Mouse (Mus musculus): ENCODE measurements around the gene Gm17334. TPM values are rescaled to one million over a fixed set of nuclear protein-coding genes. Genes with fewer than 3 reads are reported as not detected.

Gene Gm17334
- polyA plus RNA-seq, 1 experiment from 2014 or later: not detected

DNA sequence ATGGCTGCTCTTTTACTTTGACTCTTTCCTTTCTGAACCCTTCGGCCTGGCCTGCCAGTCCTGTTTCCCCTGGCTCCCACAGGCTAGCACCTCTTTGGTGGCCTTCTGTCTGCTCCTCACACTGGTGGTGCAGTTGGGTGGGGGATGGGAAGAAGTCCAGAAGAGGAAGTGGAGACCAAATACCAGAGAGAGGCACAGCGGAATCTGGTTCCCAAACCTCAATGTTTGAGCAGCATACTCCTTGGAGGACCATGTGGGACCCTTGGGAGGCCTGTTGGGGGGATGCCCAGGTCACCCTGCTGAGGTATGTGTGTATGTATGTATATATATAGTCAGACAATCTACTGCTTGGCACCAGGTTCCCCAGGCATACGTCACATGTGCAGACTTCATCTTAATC, 21.0 kb upstream of the Gm17334 start:
- no peaks in the 10 kb centered on the region for H3K9me3 ChIP-seq (replicated peaks)
- no peak for DNase-seq (ENCODE audit: low spot score)
- H3K4me3 ChIP-seq: no peak overlapping the region
- H3K4me1 ChIP-seq: peaks cover 48% of the 10 kb centered on the region
- WGBS: 79% methylated on average over 3 of the region's 3 CpGs
- H3K27me3 ChIP-seq (ENCODE audit: low read depth, poor library complexity, severe bottlenecking): no peaks in the 10 kb centered on the region
- H3K27ac ChIP-seq (replicated peaks): no peak overlapping the region
- H3K36me3 ChIP-seq: no peaks in the 10 kb centered on the region

DNA sequence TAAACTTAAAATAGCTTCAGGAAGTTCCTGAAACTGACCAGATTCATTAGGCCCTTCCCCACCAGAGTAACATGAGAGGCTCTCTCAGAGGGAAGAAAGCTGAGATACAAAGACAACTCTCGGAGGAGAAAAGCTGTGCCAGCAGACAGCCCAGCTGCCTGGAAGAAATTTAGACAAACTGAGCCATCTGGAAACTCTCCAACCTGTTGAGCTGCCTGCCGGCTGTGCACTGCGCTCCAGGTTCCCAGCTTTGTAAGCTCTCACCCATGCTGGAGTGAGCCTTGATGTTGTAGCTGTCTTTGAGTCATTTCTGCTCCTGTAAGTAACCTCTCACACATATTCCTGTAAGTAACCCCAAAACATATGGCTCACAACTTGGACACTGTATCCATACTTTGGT, 20.0 kb upstream of the Gm17334 start:
- H3K36me3 ChIP-seq: no peaks in the 10 kb centered on the region
- H3K9me3 ChIP-seq (replicated peaks): no peaks in the 10 kb centered on the region
- H3K4me1 ChIP-seq: peaks cover 56% of the 10 kb centered on the region
- 83% methylated on average over 3 of the region's 3 CpGs for WGBS
- no peak overlapping the region for H3K4me3 ChIP-seq
- no peak overlapping the region for H3K27ac ChIP-seq (replicated peaks)
- no peak for DNase-seq (ENCODE audit: low spot score)
- no peaks in the 10 kb centered on the region for H3K27me3 ChIP-seq (ENCODE audit: low read depth, poor library complexity, severe bottlenecking)

DNA sequence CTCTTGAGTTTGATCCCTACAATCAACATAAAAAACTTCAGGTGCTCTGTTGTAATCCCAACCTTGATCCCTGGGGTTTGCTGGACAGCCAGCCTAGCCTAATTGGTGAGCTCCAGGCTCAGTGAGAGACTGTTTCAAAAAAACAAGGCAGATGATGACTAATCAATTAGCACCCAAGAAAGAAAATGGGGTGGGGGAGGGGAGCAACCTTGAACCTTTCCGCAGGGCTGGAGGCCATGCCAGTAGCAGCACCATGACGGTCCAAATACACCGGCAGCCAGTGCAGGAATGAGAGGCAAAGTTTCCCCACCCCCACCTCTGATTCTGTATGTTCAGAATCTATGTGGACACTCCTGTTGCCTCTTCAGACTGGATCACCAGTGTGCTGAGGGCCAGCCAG, 16.3 kb upstream of the Gm17334 start:
- no peak overlapping the region for H3K27ac ChIP-seq (replicated peaks)
- no peaks in the 10 kb centered on the region for H3K9me3 ChIP-seq (replicated peaks)
- H3K27me3 ChIP-seq (ENCODE audit: low read depth, poor library complexity, severe bottlenecking): no peaks in the 10 kb centered on the region
- 87% methylated on average over 3 of the region's 3 CpGs for WGBS
- no peak for DNase-seq (ENCODE audit: low spot score)
- H3K4me3 ChIP-seq: no peak overlapping the region
- H3K36me3 ChIP-seq: no peaks in the 10 kb centered on the region
- peaks cover 23% of the 10 kb centered on the region for H3K4me1 ChIP-seq

DNA sequence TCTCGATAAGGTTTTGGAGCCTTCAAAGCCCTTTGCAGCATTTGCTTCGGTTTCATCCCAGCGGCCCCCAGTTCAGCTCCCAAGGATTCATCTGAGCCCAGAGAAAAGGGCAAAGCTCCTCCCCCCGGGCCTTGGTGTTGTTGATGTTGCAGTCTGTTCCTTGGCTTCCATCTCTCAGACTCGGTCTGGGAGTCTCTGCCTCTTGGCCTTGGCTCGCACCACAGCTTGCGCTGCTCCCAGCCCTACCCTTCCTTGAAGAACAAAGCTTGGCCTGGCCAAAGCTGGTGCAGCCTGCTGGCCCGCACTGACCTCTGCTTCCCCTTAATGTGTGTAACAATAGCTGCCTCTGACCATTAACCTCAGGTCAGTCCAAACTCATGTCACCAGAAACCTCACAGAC, 15.2 kb upstream of the Gm17334 start:
- no peaks in the 10 kb centered on the region for H3K36me3 ChIP-seq
- H3K9me3 ChIP-seq (replicated peaks): no peaks in the 10 kb centered on the region
- peaks cover 25% of the 10 kb centered on the region for H3K4me1 ChIP-seq
- peak overlapping the region; percentile 46; the same call in 1 of the 2 replicates for H3K27ac ChIP-seq (replicated peaks)
- H3K4me3 ChIP-seq: no peak overlapping the region
- no peaks in the 10 kb centered on the region for H3K27me3 ChIP-seq (ENCODE audit: low read depth, poor library complexity, severe bottlenecking)
- 61% methylated on average over 8 of the region's 8 CpGs for WGBS
- peak; percentile 25 for DNase-seq (ENCODE audit: low spot score)

DNA sequence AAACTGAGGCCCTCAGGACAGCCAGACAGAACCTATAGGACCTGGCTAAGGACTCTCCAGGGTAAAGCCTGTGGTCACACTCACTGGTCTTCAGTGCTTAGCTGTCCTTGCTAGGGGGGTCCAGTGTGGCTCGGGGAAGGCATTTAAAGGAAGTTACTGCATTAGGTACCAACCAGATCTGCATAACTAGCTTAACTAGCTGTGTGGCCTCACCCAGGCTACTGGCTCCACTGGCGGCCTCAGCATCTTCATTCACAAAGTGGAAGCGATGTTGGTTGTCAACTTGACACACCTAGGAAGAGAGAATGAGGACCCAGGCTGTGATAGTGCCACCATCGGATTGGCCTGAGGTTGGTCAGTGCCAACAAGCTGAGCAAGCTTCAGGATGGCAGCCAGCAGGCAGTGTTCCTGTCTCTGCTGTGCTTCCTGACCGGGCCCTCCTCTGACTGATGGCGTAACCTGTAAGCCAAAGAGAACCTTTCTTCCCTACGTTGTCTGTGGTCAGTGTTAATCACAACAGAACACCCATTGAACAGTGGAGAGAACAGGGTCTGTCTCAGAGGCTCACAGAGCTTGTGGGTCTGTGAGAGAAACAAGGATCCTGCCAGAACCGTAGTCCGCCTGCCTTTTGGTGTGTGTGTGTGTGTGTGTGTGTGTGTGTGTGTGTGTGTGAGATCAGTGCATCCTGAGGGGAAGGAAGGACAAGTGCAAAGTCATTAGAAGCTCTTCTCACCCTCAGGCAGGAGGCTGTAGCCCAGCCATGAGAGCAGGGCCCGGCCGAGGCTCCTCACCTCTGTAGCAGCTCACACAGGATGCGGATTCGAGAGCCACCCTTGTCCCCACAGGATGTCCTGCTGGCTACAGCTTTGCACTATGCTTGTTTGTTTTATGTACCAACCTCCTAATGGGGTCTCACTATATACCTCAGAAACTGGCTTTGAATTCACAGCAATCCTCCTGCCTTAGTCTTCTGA, 13.4 kb upstream of the Gm17334 start:
- Histone ChIP-seq H3K27ac (replicated peaks) (no peak overlapping the region), H3K4me3 (no peak overlapping the region), H3K36me3 (no peaks in the 10 kb centered on the region), H3K4me1 (peaks cover 25% of the 10 kb centered on the region), H3K9me3 (replicated peaks) (no peaks in the 10 kb centered on the region), H3K27me3 (ENCODE audit: low read depth, poor library complexity, severe bottlenecking) (no peaks in the 10 kb centered on the region)
- WGBS: 88% methylated on average over 13 of the region's 13 CpGs
- DNase-seq (ENCODE audit: low spot score): no peak

DNA sequence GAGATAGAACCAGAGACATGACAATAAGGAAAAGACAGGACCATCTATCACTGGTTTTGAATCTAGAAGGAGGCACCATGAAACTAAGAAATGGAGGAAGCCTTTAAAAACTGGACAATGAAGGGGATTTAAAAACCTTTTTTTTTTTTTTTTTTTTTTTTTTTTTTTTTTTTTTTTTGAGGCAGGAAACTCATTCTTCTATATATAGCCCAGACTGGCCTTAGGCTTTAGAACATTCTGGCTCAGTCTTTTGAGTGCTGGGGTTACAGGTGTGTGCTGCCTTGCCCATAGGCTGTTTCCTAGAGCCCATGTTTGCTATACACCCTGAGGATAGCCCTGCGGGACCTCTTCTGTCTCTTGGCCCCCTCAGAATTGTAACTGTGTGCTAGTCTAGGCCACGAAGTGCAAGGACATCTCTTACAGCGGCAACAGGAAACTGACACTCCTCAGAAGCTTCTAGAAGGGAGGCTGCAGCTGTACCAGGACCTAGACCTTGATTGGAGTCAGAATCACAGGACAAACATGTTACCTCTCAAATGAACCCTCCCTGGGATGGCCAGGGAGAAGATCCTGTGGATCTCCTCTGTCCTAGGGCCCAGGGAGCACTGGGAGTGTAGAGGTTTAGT, 12.4 kb upstream of the Gm17334 start:
- H3K9me3 ChIP-seq (replicated peaks): no peaks in the 10 kb centered on the region
- H3K4me3 ChIP-seq: no peak overlapping the region
- no peaks in the 10 kb centered on the region for H3K27me3 ChIP-seq (ENCODE audit: low read depth, poor library complexity, severe bottlenecking)
- H3K36me3 ChIP-seq: no peaks in the 10 kb centered on the region
- WGBS: 86% methylated on average over 3 of the region's 3 CpGs
- H3K4me1 ChIP-seq: peaks cover 25% of the 10 kb centered on the region
- H3K27ac ChIP-seq (replicated peaks): no peak overlapping the region
- no peak for DNase-seq (ENCODE audit: low spot score)

DNA sequence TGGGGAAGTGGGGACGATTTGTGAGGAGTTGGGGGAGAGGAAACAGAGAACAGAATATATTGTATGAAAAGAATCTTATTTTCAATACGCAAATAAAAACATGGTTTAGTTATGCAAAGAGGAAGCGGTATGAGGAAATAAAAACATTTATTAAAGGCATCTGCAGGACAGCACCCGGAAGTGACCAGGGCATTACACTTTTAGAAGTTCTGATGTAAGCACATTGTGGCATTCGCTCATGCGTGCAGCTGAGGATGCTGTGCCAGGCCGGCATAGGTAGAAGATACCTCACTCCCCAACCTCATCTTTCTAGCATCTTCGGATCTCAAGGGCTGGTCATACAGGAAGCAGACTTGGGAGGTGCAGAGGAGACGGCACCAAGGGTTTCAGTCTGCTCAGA, 10.3 kb upstream of the Gm17334 start:
- no peak for DNase-seq (ENCODE audit: low spot score)
- 90% methylated on average over 9 of the region's 9 CpGs for WGBS
- no peak overlapping the region for H3K27ac ChIP-seq (replicated peaks)
- H3K9me3 ChIP-seq (replicated peaks): no peaks in the 10 kb centered on the region
- H3K4me3 ChIP-seq: no peak overlapping the region
- no peaks in the 10 kb centered on the region for H3K27me3 ChIP-seq (ENCODE audit: low read depth, poor library complexity, severe bottlenecking)
- H3K36me3 ChIP-seq: no peaks in the 10 kb centered on the region
- peaks cover 12% of the 10 kb centered on the region for H3K4me1 ChIP-seq

DNA sequence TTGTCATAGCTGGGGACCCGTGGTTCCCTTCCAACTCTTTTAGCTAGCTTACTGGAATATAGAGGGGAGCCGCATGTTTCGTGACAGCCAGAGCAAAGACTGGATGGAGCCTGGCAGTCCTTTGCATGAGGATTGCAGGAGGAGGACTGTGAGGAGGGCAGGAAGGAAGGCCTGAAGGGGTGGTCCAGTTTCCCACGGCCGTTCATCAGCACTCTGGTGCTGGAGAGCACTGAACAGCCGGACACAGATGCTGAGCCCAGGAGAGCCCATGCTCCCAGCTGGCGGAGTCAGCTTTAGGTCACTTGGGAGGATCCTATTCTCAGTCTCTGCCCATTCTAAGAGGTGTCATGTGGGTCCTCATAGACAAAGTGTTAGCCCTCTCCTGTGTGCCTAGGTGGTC, 9.0 kb upstream of the Gm17334 start:
- Histone ChIP-seq H3K4me1 (peaks cover 6% of the 10 kb centered on the region; the same call in 1 of the 2 replicates), H3K4me3 (no peak overlapping the region), H3K36me3 (no peaks in the 10 kb centered on the region), H3K27me3 (ENCODE audit: low read depth, poor library complexity, severe bottlenecking) (no peaks in the 10 kb centered on the region), H3K27ac (replicated peaks) (no peak overlapping the region), H3K9me3 (replicated peaks) (no peaks in the 10 kb centered on the region)
- DNase-seq (ENCODE audit: low spot score): no peak
- WGBS: 96% methylated on average over 7 of the region's 7 CpGs

DNA sequence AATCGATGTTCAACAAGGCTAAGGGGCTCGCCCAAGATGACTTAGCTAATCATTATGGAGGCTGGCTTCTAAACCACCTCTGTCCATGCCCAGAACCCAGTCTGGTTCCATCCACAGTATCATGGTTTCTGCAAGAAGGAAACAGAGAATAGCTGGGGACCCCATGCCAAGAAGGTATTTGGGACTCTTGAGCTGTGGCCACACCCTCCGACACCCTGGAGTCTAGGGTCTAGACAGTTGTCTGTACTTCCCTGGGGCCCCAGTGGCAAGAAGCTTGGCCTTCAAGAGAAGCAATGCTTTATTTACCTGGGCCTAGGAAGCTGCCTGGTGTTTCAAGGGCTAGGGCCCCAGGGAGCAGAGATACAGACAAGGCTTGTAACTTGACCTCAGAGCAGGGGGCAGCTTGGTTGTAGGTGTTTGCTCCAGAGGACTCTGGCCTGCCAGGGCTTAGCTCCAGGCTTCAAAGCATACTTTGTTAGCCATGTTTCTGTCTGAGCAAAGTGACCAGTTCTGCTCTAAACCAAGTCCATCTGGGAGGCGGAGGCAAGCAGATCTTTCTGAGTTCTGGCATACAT, 8.3 kb upstream of the Gm17334 start:
- peaks cover 6% of the 10 kb centered on the region; the same call in 1 of the 2 replicates for H3K4me1 ChIP-seq
- H3K9me3 ChIP-seq (replicated peaks): no peaks in the 10 kb centered on the region
- no peak for DNase-seq (ENCODE audit: low spot score)
- H3K27ac ChIP-seq (replicated peaks): no peak overlapping the region
- no peaks in the 10 kb centered on the region for H3K27me3 ChIP-seq (ENCODE audit: low read depth, poor library complexity, severe bottlenecking)
- no peak overlapping the region for H3K4me3 ChIP-seq
- H3K36me3 ChIP-seq: no peaks in the 10 kb centered on the region
- WGBS: 90% methylated on average over 4 of the region's 4 CpGs

DNA sequence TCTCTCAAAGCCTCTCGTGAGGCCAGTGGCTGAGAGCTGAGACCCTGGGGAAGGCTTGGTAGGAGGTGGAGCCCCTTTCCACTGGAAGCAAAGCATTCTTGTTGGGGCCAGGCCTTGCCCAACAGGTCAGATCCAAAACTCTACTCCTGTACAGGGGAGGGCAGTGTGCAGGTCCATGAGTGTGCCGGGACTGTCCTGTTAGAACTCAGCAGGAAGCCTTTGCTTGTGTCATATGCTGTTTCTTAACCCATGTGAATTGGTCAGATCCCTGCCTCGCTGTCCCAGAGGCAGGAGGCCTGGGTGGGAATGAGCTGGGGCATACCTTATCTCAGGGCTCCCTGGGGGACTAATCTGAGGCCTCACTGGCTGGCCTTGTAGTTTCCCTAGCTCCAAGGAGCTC, 7.3 kb upstream of the Gm17334 start:
- no peaks in the 10 kb centered on the region for H3K27me3 ChIP-seq (ENCODE audit: low read depth, poor library complexity, severe bottlenecking)
- WGBS: 62% methylated on average over 3 of the region's 3 CpGs
- no peaks in the 10 kb centered on the region for H3K9me3 ChIP-seq (replicated peaks)
- DNase-seq (ENCODE audit: low spot score): no peak
- no peaks in the 10 kb centered on the region for H3K36me3 ChIP-seq
- no peak overlapping the region for H3K27ac ChIP-seq (replicated peaks)
- no peak overlapping the region for H3K4me3 ChIP-seq
- peaks cover 6% of the 10 kb centered on the region; the same call in 1 of the 2 replicates for H3K4me1 ChIP-seq

DNA sequence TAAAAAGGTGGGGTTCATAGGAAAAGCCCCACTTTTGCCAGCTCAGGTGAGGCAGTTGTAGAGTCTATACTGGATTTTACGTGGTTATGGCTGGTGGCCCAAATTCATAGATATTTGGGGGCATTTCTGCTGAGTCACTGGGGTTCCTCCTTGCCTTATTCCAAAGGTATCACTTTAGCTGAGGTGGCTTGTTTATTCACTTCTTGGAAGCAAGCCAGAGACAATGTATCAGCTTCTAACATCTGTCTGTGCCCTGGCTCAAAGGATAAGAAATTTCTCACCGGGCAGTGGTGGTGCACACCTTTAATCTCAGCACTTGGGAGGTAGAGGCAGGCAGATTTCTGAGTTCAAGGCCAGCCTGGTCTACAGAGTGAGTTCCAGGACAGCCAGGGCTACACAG, 6.8 kb upstream of the Gm17334 start:
- WGBS: 93% methylated on average over 2 of the region's 2 CpGs
- peaks cover 6% of the 10 kb centered on the region; the same call in 1 of the 2 replicates for H3K4me1 ChIP-seq
- H3K9me3 ChIP-seq (replicated peaks): no peaks in the 10 kb centered on the region
- H3K27ac ChIP-seq (replicated peaks): no peak overlapping the region
- no peak for DNase-seq (ENCODE audit: low spot score)
- no peaks in the 10 kb centered on the region for H3K27me3 ChIP-seq (ENCODE audit: low read depth, poor library complexity, severe bottlenecking)
- H3K4me3 ChIP-seq: no peak overlapping the region
- no peaks in the 10 kb centered on the region for H3K36me3 ChIP-seq

DNA sequence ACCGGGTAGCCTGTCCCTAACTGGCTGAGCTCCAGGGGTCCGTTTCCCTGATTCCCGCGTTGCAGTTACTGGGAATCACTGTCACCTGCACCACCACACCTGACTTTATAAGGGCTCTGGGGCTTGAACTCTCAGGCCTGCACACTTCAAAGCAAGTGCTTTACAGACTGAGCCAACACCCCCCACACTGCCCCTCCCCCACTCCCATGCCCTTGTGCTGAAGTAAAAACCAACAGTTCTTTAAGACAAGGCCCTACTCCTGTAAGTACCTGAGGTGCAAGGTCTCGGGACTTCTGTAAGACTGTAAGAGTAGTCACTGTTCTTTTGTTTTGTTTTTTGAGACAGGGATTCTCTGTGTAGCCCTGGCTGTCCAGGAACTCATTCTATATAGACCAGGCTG, 5.5 kb upstream of the Gm17334 start:
- WGBS: 85% methylated on average over 5 of the region's 5 CpGs
- H3K4me3 ChIP-seq: no peak overlapping the region

DNA sequence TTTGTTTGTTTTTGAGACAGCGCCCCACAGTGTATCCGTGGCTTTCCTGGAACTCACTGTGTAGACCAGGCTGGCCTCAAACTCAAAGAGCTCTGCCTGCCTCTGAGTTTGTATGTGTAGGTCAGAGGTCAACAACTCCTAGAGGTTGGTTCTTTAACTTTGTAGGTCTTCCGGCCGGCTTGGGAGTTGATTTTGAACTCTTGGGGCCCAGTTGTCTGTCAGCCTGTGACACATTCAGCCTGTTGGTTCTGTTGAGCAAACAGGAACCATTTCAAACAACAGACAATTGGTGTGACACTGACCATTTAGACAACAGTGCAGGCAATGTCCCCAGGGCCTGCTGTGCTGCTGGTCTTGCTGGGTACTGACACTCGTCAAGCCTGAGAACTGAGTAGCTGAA, 4.7 kb upstream of the Gm17334 start:
- WGBS: 75% methylated on average over 5 of the region's 5 CpGs
- H3K4me3 ChIP-seq: no peak overlapping the region
- H3K36me3 ChIP-seq: no peaks in the 10 kb centered on the region
- H3K27ac ChIP-seq (replicated peaks): no peak overlapping the region
- no peak for DNase-seq (ENCODE audit: low spot score)
- no peaks in the 10 kb centered on the region for H3K9me3 ChIP-seq (replicated peaks)
- peaks cover 9% of the 10 kb centered on the region for H3K27me3 ChIP-seq (ENCODE audit: low read depth, poor library complexity, severe bottlenecking)
- no peaks in the 10 kb centered on the region for H3K4me1 ChIP-seq

More for the DNA sequence above, 5.5 kb upstream of the Gm17334 start:
- peaks cover 2% of the 10 kb centered on the region for H3K27me3 ChIP-seq (ENCODE audit: low read depth, poor library complexity, severe bottlenecking)
- H3K9me3 ChIP-seq (replicated peaks): no peaks in the 10 kb centered on the region
- 0 out of 2 replicates have a peak, but pooled peaks cover under 1% of the 10 kb centered on the region for H3K4me1 ChIP-seq
- H3K27ac ChIP-seq (replicated peaks): no peak overlapping the region
- no peak for DNase-seq (ENCODE audit: low spot score)
- no peaks in the 10 kb centered on the region for H3K36me3 ChIP-seq
